Mouse (Mus musculus) fibroblast of lung, adult 2 months (primary cell): ENCODE data around the gene Mageb1.
"Not testable (repeated sequence)": the region's sequence is repeated elsewhere in the genome, so short reads cannot be mapped to it uniquely, and the experiment has no call there.

ENCODE experiments used
- DNase-seq: peaks from one replicate; pipeline ENCODE4 v3.0.0-alpha.2; 2011; ENCODE audit warnings: low read depth

Mageb1 gene

GRCm38 (mm10) chrX:92016233-92016632, at the start of gene Mageb1:
Gene Mageb1 (minus strand): TSS chrX:92016333.
- DNase-seq, result not testable (repeated sequence)
